Mouse (Mus musculus) liver, embryonic 14.5 days (tissue): ENCODE data around the gene Asah2.

ENCODE experiments used
- CTCF ChIP-seq: IDR thresholded peaks from 2 replicates; pipeline ENCODE4 v1.5.1; 2016; ENCODE audit warnings: antibody characterized with exemption, low read depth, control low read depth
- EP300 ChIP-seq: IDR thresholded peaks from 2 replicates; pipeline ENCODE4 v1.6.1; 2016; ENCODE audit warnings: antibody characterized with exemption, low read depth

DNA sequence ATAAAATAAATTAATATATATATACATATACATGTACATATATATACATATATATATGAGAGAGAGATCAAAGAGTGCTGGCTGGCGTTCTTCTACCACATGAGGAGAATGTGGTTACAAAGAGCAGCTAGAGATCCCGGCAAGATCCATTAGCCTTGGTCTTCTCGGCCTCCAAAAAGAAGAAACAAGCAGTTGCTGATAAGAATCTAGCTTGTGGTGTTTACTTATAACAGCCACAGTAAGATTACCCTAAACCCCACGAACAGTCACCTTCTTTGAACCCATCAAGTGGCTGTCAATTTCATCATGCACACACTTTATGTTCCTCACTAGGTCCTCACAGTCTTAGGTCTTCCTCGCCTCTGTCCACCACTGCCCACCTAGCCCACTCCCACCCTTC lies 40.7 kb upstream of the Asah2 start:
- TF ChIP-seq CTCF (no peak), EP300 (no peak)
